Mouse (Mus musculus): ENCODE results near the gene Mb. TPM values are rescaled to one million over a fixed set of nuclear protein-coding genes. Genes with fewer than 3 reads are reported as not detected.

The Mb gene
- total and polyA plus RNA-seq, 3 experiments = not detected

DNA sequence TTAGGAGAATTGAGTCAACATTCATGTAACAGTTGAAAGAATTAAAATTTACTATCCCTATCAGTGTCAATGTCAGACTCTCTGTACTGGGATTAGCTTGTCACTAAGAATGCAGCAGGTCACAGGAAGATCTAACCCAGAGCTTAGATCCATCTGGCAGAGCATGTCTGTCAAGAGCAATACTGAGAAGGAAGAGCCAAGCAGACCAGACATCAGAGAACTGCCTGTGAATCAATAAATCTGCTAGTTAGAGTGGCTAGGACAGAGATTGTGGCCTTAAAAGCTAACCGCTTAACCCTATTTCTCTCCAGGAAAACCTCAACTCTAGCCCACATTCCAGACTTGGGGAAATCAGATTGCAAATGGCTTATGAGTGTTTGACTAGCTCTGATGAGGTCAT, 36.0 kb upstream of the Mb start:
- H3K79me2 ChIP-seq (ENCODE audit: control insufficient read depth, insufficient read depth, low read length, poor library complexity) = no peaks in the 10 kb centered on the region
- no peaks in the 10 kb centered on the region for H3K36me3 ChIP-seq (ENCODE audit: control insufficient read depth in 1 of 2, insufficient read depth in 2 of 2, low read length in 2 of 2)
- no peaks in the 10 kb centered on the region for H3K9me3 ChIP-seq (replicated peaks; ENCODE audit: insufficient read depth, low read length)
- TF ChIP-seq EP300 (IDR thresholded peaks at IDR 0.05; ENCODE audit: low read depth in 1 of 2, low read length in 2 of 2) = no peak
- TF ChIP-seq POLR2AphosphoS5 (IDR thresholded peaks at IDR 0.05; ENCODE audit: borderline replicate concordance, low read depth, low read length) = no peak
- TF ChIP-seq USF1 (IDR thresholded peaks at IDR 0.05; ENCODE audit: low read depth, low read length) = no peak
- no peak for TF ChIP-seq CTCF (IDR thresholded peaks at IDR 0.05 in 2 of 3, conservative IDR thresholded peaks at IDR 0.05 in 1 of 3; ENCODE audit: control insufficient read depth in 1 of 3, insufficient read depth in 1 of 3, low read depth in 2 of 3, low read length in 3 of 3, poor library complexity in 1 of 3, severe bottlenecking in 1 of 3)
- TF ChIP-seq TCF12 (IDR thresholded peaks at IDR 0.05; ENCODE audit: low read depth, low read length) = no peak
- no peak for TF ChIP-seq TBP (IDR thresholded peaks at IDR 0.05; ENCODE audit: low read depth, low read length)
- TF ChIP-seq E2F4 (IDR thresholded peaks at IDR 0.05; ENCODE audit: borderline replicate concordance, low read depth, low read length) = no peak
- TF ChIP-seq POLR2A (IDR thresholded peaks at IDR 0.05; ENCODE audit: control insufficient read depth in 1 of 2, insufficient read depth in 1 of 2, low read depth in 1 of 2, low read length in 2 of 2, poor library complexity in 1 of 2) = no peak
- TF ChIP-seq NELFE (IDR thresholded peaks at IDR 0.05; ENCODE audit: low read depth, low read length) = no peak
- no peak for TF ChIP-seq RCOR1 (IDR thresholded peaks at IDR 0.05; ENCODE audit: low read depth, low read length)
- TF ChIP-seq NRF1 (IDR thresholded peaks at IDR 0.05; ENCODE audit: insufficient read depth, low read depth, low read length, poor library complexity, severe bottlenecking) = no peak
- H3K9ac ChIP-seq (ENCODE audit: control insufficient read depth, low read depth, low read length, poor library complexity, severe bottlenecking) = no peak overlapping the region
- no peak overlapping the region for H3K27ac ChIP-seq (ENCODE audit: control insufficient read depth, low read depth, low read length)
- no peak for DNase-seq (ENCODE audit: low read depth, low spot score)
- no peaks in the 10 kb centered on the region for H3K4me1 ChIP-seq (ENCODE audit: control insufficient read depth in 1 of 2, insufficient read depth in 2 of 2, low read length in 2 of 2)
- H3K27me3 ChIP-seq (ENCODE audit: control insufficient read depth in 1 of 2, insufficient read depth in 2 of 2, low read length in 2 of 2) = no peaks in the 10 kb centered on the region
- H3K4me3 ChIP-seq (ENCODE audit: control insufficient read depth in 1 of 2, insufficient read depth in 1 of 2, low read depth in 2 of 2, low read length in 2 of 2) = no peak overlapping the region

DNA sequence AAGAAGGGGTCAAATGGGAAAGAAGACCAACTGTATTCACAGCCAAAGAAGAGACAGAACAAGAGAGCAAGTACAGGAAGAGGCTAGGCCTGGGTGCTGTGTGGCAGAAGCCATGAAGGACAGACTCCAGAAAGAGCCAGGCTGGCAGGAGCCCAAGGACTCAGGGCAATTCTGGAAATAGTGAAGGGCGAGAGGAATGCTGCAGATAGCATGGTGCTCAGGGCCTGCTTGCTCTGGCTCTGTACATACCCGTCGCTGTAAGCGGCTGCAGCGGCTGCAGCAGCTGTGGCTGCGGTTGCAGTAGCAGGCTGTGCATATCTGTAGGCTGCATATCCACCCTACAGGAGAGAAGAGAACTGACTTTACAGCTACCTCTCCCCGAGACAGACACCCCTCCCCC, 35.3 kb upstream of the Mb start:
- no peak for DNase-seq (ENCODE audit: low read depth, low spot score)
- Histone ChIP-seq H3K4me1 (ENCODE audit: control insufficient read depth in 1 of 2, insufficient read depth in 2 of 2, low read length in 2 of 2) (no peaks in the 10 kb centered on the region), H3K27ac (ENCODE audit: control insufficient read depth, low read depth, low read length) (no peak overlapping the region), H3K27me3 (ENCODE audit: control insufficient read depth in 1 of 2, insufficient read depth in 2 of 2, low read length in 2 of 2) (no peaks in the 10 kb centered on the region), H3K79me2 (ENCODE audit: control insufficient read depth, insufficient read depth, low read length, poor library complexity) (no peaks in the 10 kb centered on the region), H3K36me3 (ENCODE audit: control insufficient read depth in 1 of 2, insufficient read depth in 2 of 2, low read length in 2 of 2) (no peaks in the 10 kb centered on the region), H3K9me3 (replicated peaks; ENCODE audit: insufficient read depth, low read length) (no peaks in the 10 kb centered on the region), H3K9ac (ENCODE audit: control insufficient read depth, low read depth, low read length, poor library complexity, severe bottlenecking) (no peak overlapping the region), H3K4me3 (ENCODE audit: control insufficient read depth in 1 of 2, insufficient read depth in 1 of 2, low read depth in 2 of 2, low read length in 2 of 2) (no peak overlapping the region)
- TF ChIP-seq GATA1 (IDR thresholded peaks at IDR 0.05; ENCODE audit: low read depth, low read length) (no peak), TCF12 (IDR thresholded peaks at IDR 0.05; ENCODE audit: low read depth, low read length) (no peak), E2F4 (IDR thresholded peaks at IDR 0.05; ENCODE audit: borderline replicate concordance, low read depth, low read length) (no peak), POLR2A (IDR thresholded peaks at IDR 0.05; ENCODE audit: control insufficient read depth in 1 of 2, insufficient read depth in 1 of 2, low read depth in 1 of 2, low read length in 2 of 2, poor library complexity in 1 of 2) (no peak), USF1 (IDR thresholded peaks at IDR 0.05; ENCODE audit: low read depth, low read length) (no peak)

- Histone ChIP-seq H3K36me3 (ENCODE audit: control insufficient read depth in 1 of 2, insufficient read depth in 2 of 2, low read length in 2 of 2) (no peaks in the 10 kb centered on the region), H3K9me3 (replicated peaks; ENCODE audit: insufficient read depth, low read length) (no peaks in the 10 kb centered on the region), H3K4me1 (ENCODE audit: control insufficient read depth in 1 of 2, insufficient read depth in 2 of 2, low read length in 2 of 2) (no peaks in the 10 kb centered on the region), H3K4me3 (ENCODE audit: control insufficient read depth in 1 of 2, insufficient read depth in 1 of 2, low read depth in 2 of 2, low read length in 2 of 2) (no peak overlapping the region), H3K9ac (ENCODE audit: control insufficient read depth, low read depth, low read length, poor library complexity, severe bottlenecking) (no peak overlapping the region), H3K27me3 (ENCODE audit: control insufficient read depth in 1 of 2, insufficient read depth in 2 of 2, low read length in 2 of 2) (no peaks in the 10 kb centered on the region), H3K79me2 (ENCODE audit: control insufficient read depth, insufficient read depth, low read length, poor library complexity) (no peaks in the 10 kb centered on the region), H3K27ac (ENCODE audit: control insufficient read depth, low read depth, low read length) (no peak overlapping the region)
- no peak for TF ChIP-seq ZC3H11A (IDR thresholded peaks at IDR 0.05; ENCODE audit: low read depth, low read length)
- no peak for TF ChIP-seq NRF1 (IDR thresholded peaks at IDR 0.05; ENCODE audit: insufficient read depth, low read depth, low read length, poor library complexity, severe bottlenecking)
- no peak for TF ChIP-seq UBTF (IDR thresholded peaks at IDR 0.05; ENCODE audit: borderline replicate concordance, insufficient read depth, low read depth, low read length)
- TF ChIP-seq POLR2A (IDR thresholded peaks at IDR 0.05; ENCODE audit: control insufficient read depth in 1 of 2, insufficient read depth in 1 of 2, low read depth in 1 of 2, low read length in 2 of 2, poor library complexity in 1 of 2) = no peak
- TF ChIP-seq POLR2AphosphoS2 (IDR thresholded peaks at IDR 0.05; ENCODE audit: low read length) = no peak
- no peak for DNase-seq (ENCODE audit: low read depth, low spot score)
Measured at GRCm38 (mm10) chr15:77081454-77081853, 31.0 kb upstream of the Mb start.
